Mouse (Mus musculus): ENCODE data around the gene Lnx1. TPM values are rescaled to one million over a fixed set of nuclear protein-coding genes. Genes with fewer than 3 reads are reported as not detected.

Lnx1 gene
- polyA plus RNA-seq, 1 experiment from 2014 or later: 0.92 TPM

- peaks cover 6% of the 10 kb centered on the region; the same call in 1 of the 2 replicates for H3K4me1 ChIP-seq (replicated peaks)
- H3K27me3 ChIP-seq (replicated peaks): no peaks in the 10 kb centered on the region
- 94% methylated on average over 4 of the region's 4 CpGs for WGBS
- no peak overlapping the region for H3K4me3 ChIP-seq
- H3K27ac ChIP-seq (ENCODE audit: poor library complexity, severe bottlenecking): no peak overlapping the region
- no peak for ATAC-seq (ENCODE audit: insufficient number of reproducible peaks, low FRiP score)
- peaks cover 65% of the 10 kb centered on the region for H3K36me3 ChIP-seq
- H3K4me2 ChIP-seq: no peak overlapping the region
- no peak overlapping the region for H3K9ac ChIP-seq
- no peaks in the 10 kb centered on the region for H3K9me3 ChIP-seq (replicated peaks)
These were observed 157.1 kb downstream of the Lnx1 start for GRCm38 (mm10) chr5:74545606-74546005.

Other genes starting within 250 kb of the Lnx1 start
- 13.6 and 17.2 TPM in 2 replicates for gene Scfd2, start 171.2 kb downstream of the Lnx1 start, polyA plus RNA-seq (2016; fragmentation: Nextera tagmentation; extraction: Ambion mirVana)
- 84.8 and 86.4 TPM in 2 replicates for gene Fip1l1, start 167.5 kb downstream of the Lnx1 start, polyA plus RNA-seq (2016; fragmentation: Nextera tagmentation; extraction: Ambion mirVana)

All from heart, embryonic 12.5 days (tissue).